Mouse (Mus musculus): ENCODE data around the gene Gstm1. TPM values are rescaled to one million over a fixed set of nuclear protein-coding genes. Genes with fewer than 3 reads are reported as not detected.
"Not testable (repeated sequence)": the region's sequence is repeated elsewhere in the genome, so short reads cannot be mapped to it uniquely, and the experiment has no call there.

Gene Gstm1
- total RNA-seq, 1 experiment from 2014 or later = 128 TPM

- ATAC-seq (replicated peaks in 1 of 2; ENCODE audit: insufficient read depth in 1 of 2, low FRiP score in 2 of 2, low TSS enrichment in 1 of 2, low read depth in 1 of 2, poor library complexity in 2 of 2, severe bottlenecking in 2 of 2) = not testable (repeated sequence)
These were observed 2.7 kb upstream of the Gstm1 start for GRCm38 (mm10) chr3:108020351-108021022.

GRCm38 (mm10) chr3:108019226-108019625, 1.5 kb upstream of the Gstm1 start:
- not testable (repeated sequence) for ATAC-seq (replicated peaks in 1 of 2; ENCODE audit: insufficient read depth in 1 of 2, low FRiP score in 2 of 2, low TSS enrichment in 1 of 2, low read depth in 1 of 2, poor library complexity in 2 of 2, severe bottlenecking in 2 of 2)

DNA sequence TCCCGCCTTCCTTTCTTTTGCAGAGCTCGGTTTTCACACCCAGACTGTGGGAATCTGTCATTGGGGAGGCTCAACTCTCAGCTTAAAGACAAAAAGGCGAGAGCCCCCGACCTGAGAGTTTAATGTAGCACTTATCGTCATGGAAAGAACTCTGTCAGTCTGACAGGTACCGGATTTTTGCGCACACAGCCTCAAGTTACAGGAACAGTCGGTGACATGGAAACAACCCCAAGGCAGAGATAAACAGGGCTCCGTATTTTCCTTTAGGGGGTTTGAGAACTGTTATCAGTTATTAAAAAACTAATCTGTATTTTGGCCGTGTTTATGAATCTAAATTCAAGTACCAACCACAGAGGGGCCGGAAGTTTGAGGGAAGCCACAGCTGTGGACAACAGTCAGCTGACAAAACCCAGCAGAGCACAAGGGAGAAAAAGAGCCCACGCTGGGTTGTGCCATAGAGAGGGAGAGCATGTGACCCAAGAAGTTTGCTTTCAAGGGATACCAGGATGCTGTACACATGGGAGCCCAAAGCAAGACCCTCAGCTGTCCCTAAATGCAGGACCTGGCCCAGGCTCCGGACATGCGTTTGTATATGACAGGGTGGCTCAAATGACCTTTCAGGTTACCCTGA, 532 bp upstream of the Gstm1 start:
- peak; percentile 14 to 16 for ATAC-seq (replicated peaks in 1 of 2; ENCODE audit: insufficient read depth in 1 of 2, low FRiP score in 2 of 2, low TSS enrichment in 1 of 2, low read depth in 1 of 2, poor library complexity in 2 of 2, severe bottlenecking in 2 of 2)

DNA sequence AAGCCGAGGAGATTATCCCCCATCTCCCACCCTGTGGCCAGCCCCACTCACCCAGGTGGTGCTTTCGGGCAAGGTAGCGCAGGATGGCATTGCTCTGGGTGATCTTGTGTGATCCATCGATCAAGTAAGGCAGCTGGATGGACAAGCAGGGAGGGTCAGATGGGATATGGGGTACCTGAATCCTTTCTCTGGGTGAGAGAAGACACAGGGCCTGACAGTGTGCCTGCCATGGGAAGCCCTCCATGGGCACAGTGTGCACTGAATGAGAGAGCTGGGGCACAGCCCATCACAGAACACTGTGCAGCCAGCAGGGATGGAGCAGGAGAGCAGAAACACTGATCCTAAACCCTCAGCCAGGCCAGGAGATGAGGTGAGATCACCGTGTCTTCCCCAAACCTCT, 1.3 kb downstream of the Gstm1 start:
- ATAC-seq (replicated peaks in 1 of 2; ENCODE audit: insufficient read depth in 1 of 2, low FRiP score in 2 of 2, low TSS enrichment in 1 of 2, low read depth in 1 of 2, poor library complexity in 2 of 2, severe bottlenecking in 2 of 2) = not testable (repeated sequence)

DNA sequence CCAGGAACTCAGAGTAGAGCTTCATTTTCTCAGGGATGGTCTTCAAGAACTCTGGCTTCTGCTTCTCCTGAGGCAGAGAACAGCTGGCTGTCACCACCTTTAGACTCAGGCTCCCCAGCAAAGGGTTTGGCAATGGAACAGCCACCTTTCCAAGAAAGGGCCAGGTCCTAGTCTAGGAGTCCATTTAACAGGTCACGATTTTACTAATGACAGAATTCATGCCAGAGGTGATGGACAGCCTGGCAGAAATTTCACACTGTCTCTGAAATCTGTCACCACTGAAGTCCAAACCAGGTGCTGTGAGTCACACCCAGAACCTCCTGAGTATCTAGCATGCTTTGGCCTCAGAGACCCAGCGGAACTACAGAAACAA, 2.8 kb downstream of the Gstm1 start:
- ATAC-seq (replicated peaks in 1 of 2; ENCODE audit: insufficient read depth in 1 of 2, low FRiP score in 2 of 2, low TSS enrichment in 1 of 2, low read depth in 1 of 2, poor library complexity in 2 of 2, severe bottlenecking in 2 of 2) = no peak

DNA sequence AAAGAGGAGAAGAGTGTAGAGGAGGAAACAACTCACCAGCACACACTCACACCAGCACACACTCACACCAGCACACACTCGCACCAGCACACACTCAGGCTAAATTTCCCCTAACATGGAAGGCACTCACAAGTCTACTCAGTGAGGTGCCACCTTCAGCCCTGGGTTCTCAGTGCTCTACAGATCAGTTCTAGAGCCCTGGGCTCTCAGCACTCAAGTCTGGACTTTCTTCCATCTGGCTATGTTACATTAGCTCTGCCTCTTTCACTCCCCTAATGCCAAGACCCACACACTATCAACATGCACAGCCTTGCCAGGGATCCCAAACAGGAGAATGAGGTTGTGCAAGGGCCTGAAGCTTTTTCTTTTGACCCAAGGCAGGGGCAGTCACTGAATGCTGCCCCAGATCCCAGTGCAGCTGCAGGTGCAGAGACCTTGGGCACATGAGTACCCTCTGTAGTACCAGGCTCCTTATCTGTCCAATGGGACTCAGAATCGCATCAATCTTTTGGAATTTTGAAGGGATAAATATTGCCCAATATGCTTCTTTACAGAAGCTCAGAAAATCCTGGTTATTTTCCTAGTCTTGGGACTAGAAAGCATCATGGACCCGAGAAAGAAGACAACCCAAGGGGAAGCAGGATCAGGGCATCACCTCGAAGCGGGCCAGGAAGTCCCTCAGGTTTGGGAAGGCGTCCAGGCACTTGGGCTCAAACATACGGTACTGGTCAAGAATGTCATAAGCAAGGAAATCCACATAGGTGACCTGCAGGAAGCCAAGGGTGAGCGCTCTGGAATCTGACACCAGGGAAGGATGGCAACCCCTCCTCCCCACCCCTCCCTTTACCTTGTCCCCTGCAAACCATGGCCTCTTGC, 3.4 kb downstream of the Gstm1 start:
- ATAC-seq (replicated peaks in 1 of 2; ENCODE audit: insufficient read depth in 1 of 2, low FRiP score in 2 of 2, low TSS enrichment in 1 of 2, low read depth in 1 of 2, poor library complexity in 2 of 2, severe bottlenecking in 2 of 2) = no peak

DNA sequence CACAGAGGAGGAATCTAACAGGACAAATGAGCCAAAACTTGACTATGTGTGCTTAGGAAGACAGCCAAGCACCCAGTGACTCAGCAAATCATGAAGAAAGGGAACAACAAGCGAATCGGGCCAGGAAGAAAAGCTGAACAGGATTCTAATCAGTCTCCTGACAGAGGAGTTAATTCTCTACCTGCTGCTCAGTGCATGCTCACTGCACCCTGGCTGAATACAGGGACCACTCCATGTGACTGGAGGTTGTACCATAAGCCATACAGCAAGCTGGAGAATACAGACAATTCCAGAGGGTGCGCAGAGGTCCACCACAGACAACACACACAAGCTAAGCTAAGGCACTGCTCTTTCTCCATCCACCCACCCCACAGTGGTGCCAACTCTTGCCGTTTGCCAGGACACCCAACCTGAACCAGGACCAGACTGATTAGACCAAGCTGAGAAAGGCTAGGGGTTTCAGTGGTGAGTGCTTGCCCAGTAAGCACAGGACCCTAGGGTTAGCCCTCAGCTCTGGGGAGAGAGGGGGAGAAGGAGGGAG, 4.4 kb downstream of the Gstm1 start:
- 0 out of 4 replicates have a peak, but pooled peaks of 1 of the 2 experiments have one; percentile 5 for ATAC-seq (replicated peaks in 1 of 2; ENCODE audit: insufficient read depth in 1 of 2, low FRiP score in 2 of 2, low TSS enrichment in 1 of 2, low read depth in 1 of 2, poor library complexity in 2 of 2, severe bottlenecking in 2 of 2)

- ATAC-seq (replicated peaks in 1 of 2; ENCODE audit: insufficient read depth in 1 of 2, low FRiP score in 2 of 2, low TSS enrichment in 1 of 2, low read depth in 1 of 2, poor library complexity in 2 of 2, severe bottlenecking in 2 of 2) = no peak
These were observed 6.2 kb downstream of the Gstm1 start for GRCm38 (mm10) chr3:108011558-108011957.

- no peak for ATAC-seq (replicated peaks in 1 of 2; ENCODE audit: insufficient read depth in 1 of 2, low FRiP score in 2 of 2, low TSS enrichment in 1 of 2, low read depth in 1 of 2, poor library complexity in 2 of 2, severe bottlenecking in 2 of 2)
These were observed 7.5 kb downstream of the Gstm1 start for GRCm38 (mm10) chr3:108010286-108010685.

DNA sequence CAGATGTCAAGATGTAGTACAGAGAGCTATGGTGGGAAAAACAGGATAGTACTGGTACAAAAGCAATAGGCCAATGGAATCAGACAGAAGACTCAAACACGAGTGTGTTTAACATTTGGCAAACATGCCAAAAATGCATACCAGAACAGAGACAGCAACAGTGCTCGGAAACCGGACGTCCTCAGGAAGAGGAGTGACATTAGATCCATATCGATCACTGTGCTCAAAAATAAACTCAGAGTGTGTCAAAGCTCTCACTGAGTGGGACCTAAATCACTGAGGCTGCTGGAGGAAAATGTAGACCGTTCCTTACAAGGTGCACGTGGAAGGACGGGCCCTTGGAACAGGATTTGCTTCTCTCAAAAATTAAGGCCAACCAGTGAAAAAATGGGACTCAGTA, 15.8 kb downstream of the Gstm1 start:
- ATAC-seq (replicated peaks in 1 of 2; ENCODE audit: insufficient read depth in 1 of 2, low FRiP score in 2 of 2, low TSS enrichment in 1 of 2, low read depth in 1 of 2, poor library complexity in 2 of 2, severe bottlenecking in 2 of 2) = no peak

- no peak for ATAC-seq (replicated peaks in 1 of 2; ENCODE audit: insufficient read depth in 1 of 2, low FRiP score in 2 of 2, low TSS enrichment in 1 of 2, low read depth in 1 of 2, poor library complexity in 2 of 2, severe bottlenecking in 2 of 2)
These were observed 18.3 kb downstream of the Gstm1 start for GRCm38 (mm10) chr3:107999491-107999890.

DNA sequence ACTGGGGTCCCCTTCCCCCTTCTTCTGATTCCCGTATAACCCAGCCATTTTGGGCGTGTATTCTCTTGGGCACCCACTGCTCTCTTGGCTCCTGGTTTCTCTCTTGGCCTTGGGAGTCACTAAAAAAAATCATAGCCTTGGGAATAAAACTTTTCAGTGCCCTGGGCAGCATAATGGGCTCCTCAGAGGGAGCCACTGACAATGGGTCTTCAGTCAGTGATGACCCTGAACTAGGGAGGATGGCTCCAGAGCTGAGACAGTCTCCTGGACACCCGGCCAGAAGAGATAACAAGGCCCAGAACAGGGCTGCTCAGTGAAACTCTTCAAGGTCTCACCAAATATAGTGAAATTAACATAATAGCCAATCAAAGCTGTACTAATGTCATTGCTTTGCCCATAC, 19.2 kb downstream of the Gstm1 start:
- ATAC-seq (replicated peaks in 1 of 2; ENCODE audit: insufficient read depth in 1 of 2, low FRiP score in 2 of 2, low TSS enrichment in 1 of 2, low read depth in 1 of 2, poor library complexity in 2 of 2, severe bottlenecking in 2 of 2) = no peak

DNA sequence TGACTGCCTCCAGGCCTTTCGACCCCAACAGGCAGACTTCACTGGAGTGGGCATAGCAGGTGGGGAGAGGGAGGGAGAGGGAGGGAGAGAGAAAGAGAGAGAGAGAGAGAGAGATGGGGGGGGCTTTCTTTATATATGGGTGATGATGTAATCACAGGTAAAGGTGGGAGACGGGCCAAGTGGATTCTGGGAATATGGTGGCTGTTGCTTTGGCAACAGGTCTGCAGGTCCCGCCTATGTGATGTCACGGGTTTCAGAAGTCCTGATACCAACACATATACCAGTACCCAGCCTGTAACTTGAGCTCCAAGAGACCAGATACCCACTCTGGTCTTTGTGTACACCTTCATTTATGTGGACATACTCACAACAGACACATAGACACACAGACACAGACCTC, 21.2 kb downstream of the Gstm1 start:
- ATAC-seq (replicated peaks in 1 of 2; ENCODE audit: insufficient read depth in 1 of 2, low FRiP score in 2 of 2, low TSS enrichment in 1 of 2, low read depth in 1 of 2, poor library complexity in 2 of 2, severe bottlenecking in 2 of 2) = no peak

- not testable (repeated sequence) for ATAC-seq (replicated peaks in 1 of 2; ENCODE audit: insufficient read depth in 1 of 2, low FRiP score in 2 of 2, low TSS enrichment in 1 of 2, low read depth in 1 of 2, poor library complexity in 2 of 2, severe bottlenecking in 2 of 2)
These were observed 21.8 kb downstream of the Gstm1 start for GRCm38 (mm10) chr3:107995974-107996373.

- ATAC-seq (replicated peaks in 1 of 2; ENCODE audit: insufficient read depth in 1 of 2, low FRiP score in 2 of 2, low TSS enrichment in 1 of 2, low read depth in 1 of 2, poor library complexity in 2 of 2, severe bottlenecking in 2 of 2) = no peak
These were observed 31.7 kb downstream of the Gstm1 start, which contains the start of gene Gstm2 for GRCm38 (mm10) chr3:107986041-107986562. Gene Gstm2 (minus strand): TSS chr3:107986453.

DNA sequence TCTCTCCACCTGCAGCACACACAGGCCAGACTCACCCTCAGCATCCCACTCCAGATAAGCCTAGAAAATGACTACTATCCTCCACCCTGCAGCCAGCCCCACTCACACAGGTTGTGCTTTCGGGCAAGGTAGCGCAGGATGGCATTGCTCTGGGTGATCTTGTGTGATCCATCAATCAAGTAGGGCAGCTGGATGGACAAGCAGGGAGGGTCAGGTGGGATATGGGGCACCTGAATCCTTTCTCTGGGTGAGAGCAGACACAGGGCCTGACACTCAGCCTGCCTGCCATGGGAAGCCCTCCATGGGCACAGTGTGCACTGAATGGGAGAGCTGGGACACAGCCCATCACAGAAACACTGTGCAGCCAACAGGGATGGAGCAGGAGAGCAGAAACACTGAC, 32.6 kb downstream of the Gstm1 start:
- not testable (repeated sequence) for ATAC-seq (replicated peaks in 1 of 2; ENCODE audit: insufficient read depth in 1 of 2, low FRiP score in 2 of 2, low TSS enrichment in 1 of 2, low read depth in 1 of 2, poor library complexity in 2 of 2, severe bottlenecking in 2 of 2)

- no peak for ATAC-seq (replicated peaks in 1 of 2; ENCODE audit: insufficient read depth in 1 of 2, low FRiP score in 2 of 2, low TSS enrichment in 1 of 2, low read depth in 1 of 2, poor library complexity in 2 of 2, severe bottlenecking in 2 of 2)
These were observed 33.3 kb downstream of the Gstm1 start for GRCm38 (mm10) chr3:107984471-107984870.

DNA sequence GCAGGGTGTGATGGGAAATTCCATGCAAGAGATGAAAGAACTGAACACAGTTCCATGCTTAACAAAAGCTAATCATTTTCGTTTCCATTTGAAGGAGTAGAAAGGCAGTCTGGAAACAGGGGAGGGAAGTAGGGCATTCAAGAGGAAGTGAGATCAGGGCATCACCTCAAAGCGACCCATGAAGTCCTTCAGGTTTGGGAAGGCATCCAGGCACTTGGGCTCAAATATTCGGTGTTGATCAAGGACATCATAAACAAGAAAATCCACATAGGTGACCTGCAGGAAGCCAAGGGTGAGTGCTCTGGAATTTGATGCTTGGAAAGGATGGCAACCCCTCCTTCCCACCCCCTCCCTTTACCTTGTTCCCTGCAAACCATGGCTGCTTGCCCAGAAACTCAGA, 34.0 kb downstream of the Gstm1 start:
- ATAC-seq (replicated peaks in 1 of 2; ENCODE audit: insufficient read depth in 1 of 2, low FRiP score in 2 of 2, low TSS enrichment in 1 of 2, low read depth in 1 of 2, poor library complexity in 2 of 2, severe bottlenecking in 2 of 2) = no peak
